Mouse (Mus musculus) thymus, adult 18-20 months (tissue): Measurements from ENCODE around the gene Majin.
A peak's percentile ranks its signal among the peaks of the same experiment; 100 is the strongest.

Experiments
- DNase-seq, 2 experiments: peaks; one replicate each; pipeline ENCODE4 v3.0.0; 2022; ENCODE audit warnings: mixed read lengths in 2 of 2

The Majin gene

GRCm38 (mm10) chr19:6230411-6230810, 46.2 kb downstream of the Majin start:
- DNase-seq, result no peak

DNA sequence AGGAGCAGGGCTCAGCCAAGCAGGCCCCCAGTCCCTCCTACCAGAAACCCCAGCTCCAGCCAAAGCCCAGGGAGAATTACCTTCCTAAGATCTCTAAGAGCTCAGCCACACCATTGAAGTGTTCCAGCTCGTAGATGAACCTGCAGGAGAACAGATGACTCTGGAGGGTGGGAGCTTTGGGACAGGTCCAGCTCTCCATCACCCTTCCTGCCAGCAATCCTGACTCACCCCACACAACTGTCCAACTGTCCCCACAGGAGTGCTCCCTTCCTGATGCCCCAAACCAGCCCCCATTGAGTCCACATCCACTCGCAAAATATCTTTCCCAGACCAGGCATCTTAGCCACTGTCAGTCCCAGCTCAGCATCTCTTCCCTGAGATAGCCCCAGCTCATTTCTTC, 46.8 kb downstream of the Majin start:
- no peak for DNase-seq

- DNase-seq, result no peak
Measured at GRCm38 (mm10) chr19:6233647-6234046, 49.5 kb downstream of the Majin start.

DNA sequence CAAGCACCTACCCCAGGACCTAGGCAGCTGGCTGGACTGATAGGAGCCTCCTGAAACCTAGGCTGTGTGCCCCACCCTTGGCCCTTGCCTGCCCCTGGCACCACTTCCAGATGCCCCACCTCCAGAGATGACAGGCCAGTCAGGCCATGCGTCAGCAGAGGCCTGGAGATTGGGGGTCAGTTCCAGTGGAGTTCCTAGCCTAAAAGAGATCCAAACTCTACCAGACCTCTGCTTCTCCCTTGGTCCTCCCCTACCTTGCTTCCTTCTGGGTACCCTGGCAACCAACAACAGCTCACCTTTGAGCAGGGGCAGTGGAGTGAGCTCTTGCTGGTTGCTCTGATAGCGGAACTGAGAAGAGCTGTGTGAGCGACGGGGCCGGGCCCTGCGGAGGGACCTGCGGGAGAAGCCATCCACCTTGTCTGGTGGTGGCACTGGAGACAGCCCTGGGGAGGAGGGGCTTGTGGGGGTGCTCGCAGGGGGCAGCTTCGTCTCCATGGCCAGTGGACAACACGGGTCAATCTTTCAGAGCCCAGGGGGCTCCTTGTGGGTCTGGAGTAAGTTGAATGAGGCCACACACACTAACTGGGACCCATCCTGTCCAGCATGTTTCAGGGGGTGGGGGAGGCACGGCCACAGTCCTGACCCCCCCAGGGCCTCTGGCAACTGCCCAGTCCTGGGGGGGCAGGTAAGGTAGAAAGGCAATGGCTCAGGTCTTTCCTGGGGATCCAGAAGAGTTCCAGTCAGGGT, 50.3 kb downstream of the Majin start:
- no peak for DNase-seq

DNA sequence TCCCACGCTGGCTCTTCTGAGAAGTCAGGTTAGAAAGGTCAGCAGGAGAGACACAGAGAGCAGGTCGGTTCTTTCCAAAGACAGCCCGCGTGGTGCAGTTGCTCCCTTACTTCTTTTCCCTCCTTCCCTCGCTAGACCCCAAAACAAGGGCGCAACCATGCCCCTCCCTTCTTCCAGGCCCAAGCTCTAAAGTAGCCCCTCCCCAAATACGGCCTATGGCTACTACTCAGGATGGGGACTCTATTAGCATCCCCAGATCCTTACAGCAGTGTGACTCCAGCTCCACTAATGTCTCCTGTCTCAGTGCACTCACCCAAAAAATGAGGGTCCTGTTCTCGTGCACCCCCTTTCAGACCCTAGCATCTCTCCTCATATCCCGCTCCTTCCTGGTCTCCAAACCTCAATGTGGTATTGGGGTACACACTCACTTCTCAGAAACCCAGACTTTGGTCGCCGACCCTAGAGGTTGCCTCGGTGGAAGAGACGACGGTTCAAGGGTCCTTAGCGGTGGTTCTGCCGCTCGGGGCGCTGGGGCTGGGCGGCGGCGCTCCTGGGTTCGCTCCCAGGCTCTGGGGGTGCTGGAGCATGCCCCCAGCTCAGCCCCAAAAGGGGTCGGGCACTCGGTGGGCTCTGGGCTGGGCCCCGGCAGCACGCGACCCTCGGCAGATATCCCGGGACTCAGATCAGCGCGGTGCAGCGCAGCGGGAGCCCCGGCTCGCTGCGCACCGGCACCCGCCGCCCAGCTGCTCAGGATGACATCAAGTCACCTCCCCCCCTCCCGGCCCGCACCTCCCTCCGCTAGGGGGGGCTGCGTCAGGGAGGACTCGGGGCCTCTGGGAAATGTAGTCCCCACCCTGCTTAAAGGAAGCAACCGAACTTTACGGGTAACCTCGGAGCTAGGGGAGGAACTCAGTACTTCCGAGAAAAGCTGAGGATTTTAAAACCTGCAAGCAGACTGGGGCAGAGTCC, 51.2 kb downstream of the Majin start, which contains the start of gene Ppp2r5b:
Gene Ppp2r5b, minus strand, starts transcription at position 789 of the 969 bp plus-strand sequence.
- peak; percentile 95 to 96 for DNase-seq

GRCm38 (mm10) chr19:6236053-6236441, 51.9 kb downstream of the Majin start:
- DNase-seq, result peak; percentile 78 to 89

DNA sequence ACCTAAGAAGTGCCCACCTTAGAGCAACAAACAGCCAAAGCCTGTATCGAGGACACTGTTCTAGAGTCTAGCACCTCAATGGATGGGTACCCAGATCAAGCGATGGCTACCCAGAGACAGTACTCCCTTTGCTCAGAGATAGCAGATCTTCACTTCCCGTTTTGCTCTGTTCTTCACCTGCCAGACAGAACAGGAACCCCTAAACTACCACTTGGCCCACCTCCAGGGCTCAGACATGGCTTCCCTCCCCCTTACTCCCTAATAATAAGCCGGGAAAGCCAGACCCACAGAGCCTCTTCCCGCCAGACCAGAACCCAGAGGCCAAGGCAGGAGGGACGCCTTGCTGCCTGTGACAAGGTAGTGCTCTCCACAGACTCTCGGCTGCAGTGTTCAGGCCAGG, 52.7 kb downstream of the Majin start:
- no peak for DNase-seq

GRCm38 (mm10) chr19:6238740-6239139, 54.6 kb downstream of the Majin start:
- DNase-seq, result no peak

- no peak for DNase-seq
Measured at GRCm38 (mm10) chr19:6240136-6240535, 55.9 kb downstream of the Majin start.

- DNase-seq, result no peak
Measured at GRCm38 (mm10) chr19:6240725-6241124, 56.5 kb downstream of the Majin start.

GRCm38 (mm10) chr19:6241274-6242107, 57.3 kb downstream of the Majin start, which contains the start of gene Atg2a:
Gene Atg2a, plus strand, starts transcription at chr19:6241668.
- peak; percentile 97 to 99 for DNase-seq

GRCm38 (mm10) chr19:6242281-6242680, 58.1 kb downstream of the Majin start:
- peak; percentile 42 to 71 for DNase-seq

DNA sequence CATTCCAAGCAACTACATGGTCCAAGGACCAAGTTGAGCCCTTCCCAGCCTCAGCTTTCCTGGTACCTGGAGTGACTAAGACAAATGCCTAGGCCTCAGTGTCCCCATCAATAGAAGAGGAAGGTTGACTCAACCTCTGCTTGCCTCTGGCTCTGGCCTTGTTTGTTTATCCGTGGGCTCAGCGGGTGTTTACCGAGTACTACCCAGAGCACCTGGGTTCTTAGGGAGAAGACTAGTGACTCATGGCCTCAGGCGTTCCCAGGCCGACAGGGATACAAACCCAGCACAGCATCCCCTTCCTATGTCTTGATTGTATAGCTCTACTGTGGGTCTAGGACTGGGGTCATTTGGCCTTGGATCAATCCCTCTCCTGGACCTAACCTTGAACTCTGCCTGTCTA, 59.0 kb downstream of the Majin start:
- no peak for DNase-seq

DNA sequence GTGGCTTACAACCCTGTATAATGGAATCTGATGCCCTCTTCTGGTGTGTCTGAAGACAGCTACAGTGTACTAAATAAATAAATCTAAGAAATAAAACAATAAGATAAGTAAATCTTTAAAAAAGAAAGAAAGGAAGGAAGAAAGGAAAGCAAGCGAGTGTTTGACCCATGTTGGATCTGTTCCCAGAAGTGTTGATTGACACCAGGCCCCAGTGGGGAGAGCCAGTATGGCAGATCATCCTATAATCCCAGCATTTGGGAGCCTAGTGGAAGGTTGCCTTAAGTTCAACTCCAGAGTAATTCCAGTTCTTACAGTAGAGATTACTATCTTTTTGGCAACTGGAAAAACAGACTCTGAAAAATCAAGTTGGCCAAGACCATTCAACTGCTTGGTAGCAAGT, 61.6 kb downstream of the Majin start:
- no peak for DNase-seq

DNA sequence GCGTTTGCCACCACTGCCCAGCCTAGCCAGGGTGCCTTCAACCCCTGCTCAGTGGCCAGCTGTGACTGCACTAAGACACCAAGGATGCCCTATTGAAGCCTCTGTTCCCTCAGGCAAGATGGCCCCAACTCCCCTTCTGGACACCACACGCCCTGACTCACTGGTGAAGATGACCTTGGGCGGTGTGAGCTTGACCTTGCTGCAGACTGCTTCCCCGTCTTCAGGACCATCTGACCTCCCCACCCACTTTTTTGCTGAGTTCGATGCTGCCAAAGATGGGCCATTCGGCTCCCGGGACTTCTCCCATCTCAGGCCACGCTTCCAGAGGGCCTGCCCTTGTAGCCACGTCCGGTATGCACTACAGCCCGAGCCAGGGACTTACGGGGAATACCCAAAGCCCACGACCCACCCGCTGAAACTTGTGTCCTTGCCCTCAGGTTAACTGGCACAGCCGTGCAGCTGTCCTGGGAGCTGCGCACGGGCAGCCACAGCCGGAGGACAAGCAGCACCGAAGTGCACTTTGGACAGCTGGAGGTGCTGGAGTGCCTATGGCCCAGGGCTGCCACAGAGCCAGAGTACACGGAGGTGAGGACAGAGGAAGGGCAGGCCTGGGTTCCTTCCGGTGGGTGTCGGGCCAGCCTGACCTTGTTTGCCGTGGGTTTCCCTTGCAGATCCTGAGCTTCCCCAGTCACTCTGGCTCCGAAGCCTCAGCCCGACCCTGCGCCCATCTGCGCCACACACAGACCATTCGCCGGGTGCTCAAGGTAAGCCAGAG, 63.5 kb downstream of the Majin start:
- DNase-seq, result no peak

DNA sequence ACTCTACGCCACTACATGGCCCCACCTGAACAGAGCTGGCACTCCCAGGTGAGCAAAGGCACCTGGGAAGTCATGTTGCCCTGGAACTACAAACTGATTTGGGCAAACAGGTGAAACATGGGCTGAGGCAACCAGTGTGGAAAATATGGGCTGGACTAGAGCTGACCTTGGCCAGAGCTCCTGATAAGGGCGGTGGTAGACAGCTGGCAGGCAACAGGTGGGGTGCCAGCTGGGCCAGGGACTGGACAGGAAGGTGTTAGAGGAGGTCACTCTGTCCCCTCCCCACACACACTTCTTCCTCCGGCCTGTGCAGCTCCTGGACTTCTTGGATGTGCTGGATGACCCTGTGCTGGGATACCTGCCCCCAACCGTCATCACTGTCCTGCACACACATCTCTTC, 68.8 kb downstream of the Majin start:
- DNase-seq, result no peak

GRCm38 (mm10) chr19:6260428-6260827, 76.2 kb downstream of the Majin start:
- no peak for DNase-seq

DNA sequence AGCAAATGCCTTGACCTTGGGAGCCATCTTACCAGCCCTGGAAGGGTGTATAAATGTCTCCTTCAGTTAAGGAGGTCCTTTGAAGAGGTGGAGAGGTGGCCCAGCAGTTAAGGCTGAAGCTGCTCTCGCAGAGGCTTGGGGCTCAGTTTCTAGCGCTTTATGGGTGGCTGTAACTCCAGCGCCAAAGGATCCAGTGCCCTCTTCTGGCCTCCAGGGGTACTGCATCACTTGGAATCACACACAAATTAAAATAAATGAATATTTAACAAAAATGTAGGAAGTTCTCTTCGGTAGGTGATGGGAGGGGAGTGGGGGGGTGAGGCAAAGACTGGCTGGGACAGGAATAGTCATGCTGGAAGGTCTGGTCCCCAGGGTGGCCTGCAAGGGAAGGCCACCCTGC, 76.8 kb downstream of the Majin start:
- no peak for DNase-seq

GRCm38 (mm10) chr19:6261379-6261778, 77.2 kb downstream of the Majin start:
- no peak for DNase-seq

DNA sequence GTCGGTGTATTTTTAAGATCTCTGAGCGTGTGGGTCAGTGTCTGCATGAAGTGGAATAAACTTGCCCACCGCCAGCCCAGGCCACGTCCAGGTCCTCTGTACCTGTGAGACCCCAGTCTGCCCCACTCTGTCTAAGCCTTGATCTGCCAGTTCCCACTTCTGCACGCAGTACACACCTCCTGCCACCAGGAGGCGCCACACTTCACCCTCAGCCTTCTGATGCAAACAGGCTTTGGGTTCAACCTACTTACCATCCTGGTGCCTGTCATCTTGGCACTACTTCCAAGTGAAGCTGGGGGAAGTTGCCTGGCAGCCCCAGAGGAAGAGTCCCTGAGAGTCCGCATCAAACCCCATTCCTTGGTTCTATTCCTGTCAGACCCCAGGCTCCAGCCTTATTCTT, 78.0 kb downstream of the Majin start:
- DNase-seq, result peak; percentile 52 to 53

DNA sequence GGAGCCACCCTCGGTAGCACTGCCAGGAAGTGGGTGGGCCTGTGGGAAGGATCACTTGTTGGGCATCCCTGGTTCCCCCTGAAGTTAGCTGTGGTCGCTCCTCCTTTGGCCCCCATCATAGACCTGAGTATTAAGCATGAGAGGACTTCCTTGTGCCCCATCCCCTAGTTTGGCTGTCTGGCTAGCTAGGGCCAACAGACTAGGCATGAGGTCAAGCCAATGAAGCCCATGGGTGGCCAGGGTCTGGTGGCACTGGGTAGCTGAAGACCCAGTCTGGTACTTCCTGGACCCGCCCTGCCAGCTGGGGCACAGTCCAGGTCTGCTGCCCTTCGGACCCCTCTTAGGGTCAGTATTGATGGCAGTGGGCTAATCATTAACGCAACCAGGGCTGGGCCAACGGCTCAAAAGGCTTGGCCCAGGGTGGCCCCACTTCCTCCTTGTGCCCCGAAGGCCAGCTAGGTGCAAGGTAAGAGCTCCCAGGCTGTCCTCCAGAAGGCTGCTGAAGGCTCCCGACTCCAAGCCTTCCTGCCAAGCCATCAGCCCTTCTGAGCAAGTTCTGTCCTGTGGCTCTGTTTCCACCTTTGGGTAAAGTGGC, 78.7 kb downstream of the Majin start:
- DNase-seq, result no peak

- no peak for DNase-seq
Measured at GRCm38 (mm10) chr19:6264200-6264599, 80.0 kb downstream of the Majin start.
